Mouse (Mus musculus) gastrocnemius, postnatal 4 days (tissue): ENCODE results near the gene Umodl1. TPM values are rescaled to one million over a fixed set of nuclear protein-coding genes. Genes with fewer than 3 reads are reported as not detected.

Experiments
- DNase-seq, 2 experiments: peaks; one replicate each; pipeline ENCODE4 v3.0.0; 2021 to 2022; ENCODE audit warnings: low spot score in 2 of 2, mixed read lengths in 2 of 2
- microRNA-seq: library from miRNA; unstranded; fragments of <30 nt; microRNA quantifications from one replicate; pipeline ENCODE4 v1.2.0, GENCODE M21; 2021
- total RNA-seq, 2 experiments: library from RNA; stranded (reverse); gene quantifications; 2 replicates each; pipeline ENCODE4 v1.2.3; 2021

Umodl1 gene
- total RNA-seq, 2 experiments from 2014 or later = 0.22 to 0.23 TPM

GRCm38 (mm10) chr17:31036168-31036876 lies 81.9 kb downstream of the Umodl1 start:
- no peak for DNase-seq

GRCm38 (mm10) chr17:31037331-31037730 lies 82.9 kb downstream of the Umodl1 start:
- no peak for DNase-seq

GRCm38 (mm10) chr17:31038381-31038780 lies 83.9 kb downstream of the Umodl1 start:
- no peak for DNase-seq

- no peak for DNase-seq
Measured at GRCm38 (mm10) chr17:31039626-31040025, 85.2 kb downstream of the Umodl1 start.

GRCm38 (mm10) chr17:31040421-31040820 lies 86.0 kb downstream of the Umodl1 start:
- no peak for DNase-seq

- DNase-seq = no peak
Measured at GRCm38 (mm10) chr17:31042751-31043150, 88.3 kb downstream of the Umodl1 start.

- DNase-seq = no peak
Measured at GRCm38 (mm10) chr17:31057151-31057890, 102.9 kb downstream of the Umodl1 start, which contains the start of gene Abcg1. Gene Abcg1, plus strand, starts transcription at chr17:31057675.

GRCm38 (mm10) chr17:31057891-31058744 lies 103.7 kb downstream of the Umodl1 start:
- peak in 1 of 2 experiments; percentile 7 for DNase-seq

- peak in 1 of 2 experiments; percentile 7 for DNase-seq
Measured at GRCm38 (mm10) chr17:31058745-31059085, 104.3 kb downstream of the Umodl1 start.

GRCm38 (mm10) chr17:31060196-31060587 lies 105.8 kb downstream of the Umodl1 start:
- no peak for DNase-seq

Small RNAs within 50 kb of the gene (microRNA-seq; reads per million reads assigned to microRNA genes)
- gene Gm24026 = not detected

Other genes with a start within 250 kb of the Umodl1 start
- gene Glp1r, start 52.8 kb upstream of the Umodl1 start, total RNA-seq = under 1 TPM in 1 of 2 experiments, not detected in 1; 0.05 TPM
- 1 to 10 TPM; 5.9 to 6.8 TPM for gene Abcg1, start 103.0 kb downstream of the Umodl1 start, total RNA-seq
- gene Tff3, start 175.0 kb downstream of the Umodl1 start, total RNA-seq = not detected
- gene Tff2, start 189.6 kb downstream of the Umodl1 start, total RNA-seq = not detected
- not detected for gene Tff1, start 210.6 kb downstream of the Umodl1 start, total RNA-seq
- not detected for gene Tmprss3, start 244.3 kb downstream of the Umodl1 start, total RNA-seq